Mouse (Mus musculus) myocyte (in vitro differentiated cells): ENCODE measurements around the gene Rps10. TPM values are rescaled to one million over a fixed set of nuclear protein-coding genes. Genes with fewer than 3 reads are reported as not detected.
"Not testable (repeated sequence)": the region's sequence is repeated elsewhere in the genome, so short reads cannot be mapped to it uniquely, and the experiment has no call there.

Experiments used
- H3K27me3 ChIP-seq: one replicate; pipeline ENCODE4 v1.6.1; 2011; ENCODE audit not compliant: control insufficient read depth, insufficient read depth, insufficient read length
- H3K36me3 ChIP-seq: one replicate; pipeline ENCODE4 v1.6.1; 2011; ENCODE audit not compliant: control insufficient read depth, insufficient read depth
- H3K4me2 ChIP-seq: one replicate; pipeline ENCODE4 v1.6.1; 2011; ENCODE audit warnings: low read depth, control low read depth
- H3K4me3 ChIP-seq: one replicate; pipeline ENCODE4 v1.5.1; 2011; ENCODE audit warnings: mild to moderate bottlenecking, control low read depth, moderate library complexity
- H3K79me2 ChIP-seq: one replicate; pipeline ENCODE4 v1.6.1; 2011; ENCODE audit not compliant: control insufficient read depth, insufficient read depth
- H3ac ChIP-seq: one replicate; pipeline ENCODE4 v1.6.1; 2011; ENCODE audit not compliant: control insufficient read depth, insufficient read length
- CEBPB ChIP-seq: IDR thresholded peaks from 2 replicates; pipeline ENCODE4 v1.6.1; 2011; ENCODE audit warnings: mild to moderate bottlenecking, moderate library complexity; ENCODE audit not compliant: poor library complexity, insufficient read depth, severe bottlenecking
- E2F4 ChIP-seq: IDR thresholded peaks from one replicate; pipeline ENCODE4 v1.6.1; 2011; ENCODE audit warnings: mild to moderate bottlenecking, control low read depth, moderate library complexity; ENCODE audit not compliant: insufficient read depth
- MAX ChIP-seq: IDR thresholded peaks from one replicate; pipeline ENCODE4 v1.6.1; 2011; ENCODE audit warnings: low read depth, mild to moderate bottlenecking, control low read depth
- MYOD1 ChIP-seq, 3 experiments: IDR thresholded peaks; one replicate each; pipeline ENCODE4 v1.6.1; 2011; ENCODE audit warnings: control low read depth in 2 of 3, low read depth in 2 of 3, mild to moderate bottlenecking in 2 of 3, moderate library complexity in 1 of 3; ENCODE audit not compliant: insufficient read length in 2 of 3, control insufficient read depth in 1 of 3
- MYOG ChIP-seq, 3 experiments: IDR thresholded peaks; one replicate each; pipeline ENCODE4 v1.6.1; 2011; ENCODE audit warnings: control low read depth in 2 of 3, low read depth in 2 of 3, mild to moderate bottlenecking in 2 of 3; ENCODE audit not compliant: insufficient read length in 2 of 3, control insufficient read depth in 1 of 3, insufficient read depth in 1 of 3
- POLR2A ChIP-seq: IDR thresholded peaks from one replicate; pipeline ENCODE4 v1.6.1; 2011; ENCODE audit warnings: low read depth, mild to moderate bottlenecking, control low read depth, moderate library complexity; ENCODE audit not compliant: insufficient read length
- POLR2AphosphoS2 ChIP-seq: IDR thresholded peaks from one replicate; pipeline ENCODE4 v1.6.1; 2011; ENCODE audit warnings: low read depth, control low read depth; ENCODE audit not compliant: insufficient read length
- REST ChIP-seq: IDR thresholded peaks from one replicate; pipeline ENCODE4 v1.6.1; 2011; ENCODE audit warnings: mild to moderate bottlenecking, control low read depth, moderate library complexity; ENCODE audit not compliant: insufficient read depth, insufficient read length
- SRF ChIP-seq: IDR thresholded peaks from one replicate; pipeline ENCODE4 v1.6.1; 2011; ENCODE audit warnings: low read depth; ENCODE audit not compliant: control insufficient read depth, insufficient read length
- TCF12 ChIP-seq: IDR thresholded peaks from one replicate; pipeline ENCODE4 v1.6.1; 2011; ENCODE audit warnings: mild to moderate bottlenecking, control low read depth; ENCODE audit not compliant: poor library complexity, insufficient read depth, severe bottlenecking
- TCF3 ChIP-seq: IDR thresholded peaks from one replicate; pipeline ENCODE4 v1.6.1; 2011; ENCODE audit warnings: low read depth, control low read depth; ENCODE audit not compliant: insufficient read length
- USF1 ChIP-seq: IDR thresholded peaks from one replicate; pipeline ENCODE4 v1.6.1; 2011; ENCODE audit warnings: low read depth, mild to moderate bottlenecking, control low read depth, moderate library complexity
- polyA plus RNA-seq: library from polyadenylated mRNA; unstranded; fragments of >200 nt; fragmentation: generic; extraction: Trizol; gene quantifications from one replicate; pipeline ENCODE4 v1.2.1, GENCODE M21; 2012; ENCODE audit warnings: missing spikeins

Gene Rps10
- polyA plus RNA-seq, 1 experiment, result 3,606 TPM

DNA sequence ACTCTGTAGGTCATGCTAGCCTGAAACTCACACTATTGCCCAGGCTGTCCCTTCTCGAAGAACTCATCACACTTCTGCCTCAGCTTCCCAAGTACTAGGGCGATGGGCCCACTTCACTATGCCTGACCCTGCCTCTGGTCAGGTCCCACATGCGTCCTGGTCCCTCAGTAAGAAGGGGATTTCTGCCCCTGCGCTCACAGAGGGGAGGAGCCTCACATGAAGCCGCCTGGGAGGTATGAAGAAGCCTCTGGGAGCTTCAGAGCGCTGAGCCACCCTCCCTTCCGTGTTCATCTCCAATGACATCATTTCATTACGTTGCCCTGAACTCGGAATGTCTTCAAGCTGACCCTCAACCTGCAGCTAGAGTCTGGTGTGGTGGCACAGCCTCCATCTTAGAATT, 7.3 kb upstream of the Rps10 start:
- Histone ChIP-seq H3K36me3 (no peaks in the 10 kb centered on the region), H3K4me3 (no peak overlapping the region), H3K27me3 (peaks cover 4% of the 10 kb centered on the region), H3K79me2 (no peaks in the 10 kb centered on the region), H3ac (no peak overlapping the region), H3K4me2 (no peak overlapping the region)
- TF ChIP-seq MYOG (IDR thresholded peaks at IDR 0.05; ENCODE audit: control insufficient read depth in 1 of 3, insufficient read depth in 1 of 3, insufficient read length in 2 of 3, low read depth in 2 of 3) (no peak), E2F4 (no peak), MYOD1 (IDR thresholded peaks at IDR 0.05; ENCODE audit: control insufficient read depth in 1 of 3, insufficient read length in 2 of 3, low read depth in 2 of 3) (no peak), MAX (no peak), POLR2A (no peak), TCF3 (no peak), SRF (no peak), POLR2AphosphoS2 (no peak), USF1 (no peak), CEBPB (no peak)

DNA sequence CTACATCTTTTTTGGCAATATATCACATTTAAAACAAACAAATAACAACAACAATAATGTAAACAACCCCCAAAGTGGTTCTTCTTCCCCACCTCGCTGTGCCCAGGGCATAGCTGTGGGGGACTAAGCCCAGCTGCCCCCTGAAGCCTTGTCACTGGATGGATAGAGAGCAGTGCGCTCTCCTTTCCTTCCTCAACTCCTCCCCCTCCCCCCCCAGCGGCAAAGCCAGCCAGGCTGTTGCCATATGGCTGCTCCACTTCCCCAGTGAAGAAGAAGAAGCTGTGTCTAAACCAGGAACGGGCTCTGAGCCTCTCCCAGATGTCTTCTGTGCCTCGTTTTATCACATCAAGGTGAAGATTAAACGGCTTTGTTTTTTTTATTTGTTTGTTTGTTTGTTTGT, 6.6 kb upstream of the Rps10 start:
- Histone ChIP-seq H3K27me3 (no peaks in the 10 kb centered on the region), H3ac (no peak overlapping the region), H3K4me2 (peak overlapping the region; percentile 60), H3K36me3 (no peaks in the 10 kb centered on the region), H3K79me2 (no peaks in the 10 kb centered on the region), H3K4me3 (no peak overlapping the region)
- TF ChIP-seq E2F4 (no peak), POLR2AphosphoS2 (no peak), SRF (no peak), MYOG (IDR thresholded peaks at IDR 0.05; ENCODE audit: control insufficient read depth in 1 of 3, insufficient read depth in 1 of 3, insufficient read length in 2 of 3, low read depth in 2 of 3) (no peak), USF1 (no peak), REST (no peak), TCF3 (no peak), CEBPB (no peak), POLR2A (no peak), TCF12 (no peak), MYOD1 (IDR thresholded peaks at IDR 0.05; ENCODE audit: control insufficient read depth in 1 of 3, insufficient read length in 2 of 3, low read depth in 2 of 3) (no peak), MAX (no peak)

DNA sequence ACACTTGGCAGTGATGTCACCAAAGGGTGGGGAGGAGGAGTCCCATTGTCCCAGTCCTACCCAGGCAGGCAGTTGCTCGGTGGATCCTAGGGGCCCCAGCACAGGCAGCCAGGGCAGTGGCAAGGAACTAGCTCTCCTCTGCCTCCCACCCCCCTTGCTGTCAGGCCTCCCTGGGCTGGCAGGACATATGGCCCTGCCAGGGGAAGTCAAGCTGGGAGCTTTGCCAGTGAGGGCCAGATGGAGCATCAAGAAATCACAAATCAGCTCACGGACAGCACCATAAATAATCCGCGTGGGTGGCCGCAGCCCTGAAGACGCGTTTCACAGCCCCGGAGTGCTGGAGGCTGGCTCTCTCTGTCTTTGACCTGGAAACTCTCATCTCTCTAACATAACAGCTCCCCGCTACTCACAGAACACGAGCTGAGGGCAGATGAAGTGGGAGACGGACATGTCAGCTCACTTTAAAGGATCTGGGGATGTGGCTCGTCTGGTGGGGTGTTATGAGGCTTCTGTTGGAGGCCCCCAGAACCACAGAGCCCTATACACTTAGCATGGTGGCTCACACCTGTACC, 6.1 kb upstream of the Rps10 start:
- Histone ChIP-seq H3K4me2 (peak overlapping the region; percentile 60), H3K27me3 (no peaks in the 10 kb centered on the region)
- TF ChIP-seq MYOD1 (IDR thresholded peaks at IDR 0.05; ENCODE audit: control insufficient read depth in 1 of 3, insufficient read length in 2 of 3, low read depth in 2 of 3) (peak in 1 of 3 experiments; percentile 43), POLR2A (peak; percentile 21), SRF (no peak)

DNA sequence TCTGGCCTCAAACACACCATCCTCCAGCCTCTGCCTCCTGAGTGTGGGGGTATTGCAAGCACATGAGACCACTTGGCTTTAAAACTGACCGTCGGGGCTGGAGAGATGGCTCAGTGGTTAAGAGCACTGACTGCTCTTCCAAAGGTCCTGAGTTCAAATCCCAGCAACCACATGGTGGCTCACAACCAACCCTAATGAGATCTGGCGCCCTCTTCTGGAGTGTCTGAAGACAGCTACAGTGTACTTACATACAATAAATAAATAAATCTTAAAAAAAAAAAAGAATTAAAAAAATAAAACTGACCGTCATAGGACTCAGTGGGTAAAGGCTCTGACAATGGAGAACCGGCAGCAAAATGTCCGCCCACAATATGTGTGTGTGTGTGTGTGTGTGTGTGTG, 3.4 kb upstream of the Rps10 start:
- not testable (repeated sequence) for H3ac ChIP-seq, H3K36me3 ChIP-seq, H3K79me2 ChIP-seq, H3K4me3 ChIP-seq, H3K4me2 ChIP-seq, H3K27me3 ChIP-seq

More for the DNA sequence above, 6.1 kb upstream of the Rps10 start:
- H3ac ChIP-seq, result no peak overlapping the region
- no peaks in the 10 kb centered on the region for H3K79me2 ChIP-seq
- H3K36me3 ChIP-seq, result no peaks in the 10 kb centered on the region
- H3K4me3 ChIP-seq, result no peak overlapping the region

DNA sequence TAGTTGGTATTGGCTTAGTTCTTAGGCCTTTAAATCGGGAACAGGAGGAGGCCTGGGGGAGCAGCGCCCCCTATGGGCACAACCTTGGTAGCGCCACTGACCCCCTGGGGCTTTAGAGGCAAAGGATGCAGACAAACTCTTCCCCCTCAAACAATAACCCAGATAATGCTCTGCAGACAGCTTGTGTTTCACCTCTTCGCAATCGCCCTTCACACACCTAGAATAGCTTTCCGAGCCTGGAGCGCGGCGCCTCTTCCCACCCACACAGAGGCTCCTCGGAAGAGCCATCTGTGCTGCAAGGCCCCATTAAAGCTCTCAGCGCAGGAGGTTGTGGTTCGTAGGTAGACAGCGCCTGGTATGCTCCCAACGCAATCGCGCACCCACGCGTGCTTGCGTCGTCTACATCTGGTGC, 2.5 kb upstream of the Rps10 start:
- Histone ChIP-seq H3ac (no peak overlapping the region), H3K4me3 (no peak overlapping the region), H3K36me3 (no peaks in the 10 kb centered on the region), H3K27me3 (no peaks in the 10 kb centered on the region), H3K4me2 (no peak overlapping the region), H3K79me2 (peaks cover 11% of the 10 kb centered on the region)
- TF ChIP-seq CEBPB (no peak), SRF (no peak)

DNA sequence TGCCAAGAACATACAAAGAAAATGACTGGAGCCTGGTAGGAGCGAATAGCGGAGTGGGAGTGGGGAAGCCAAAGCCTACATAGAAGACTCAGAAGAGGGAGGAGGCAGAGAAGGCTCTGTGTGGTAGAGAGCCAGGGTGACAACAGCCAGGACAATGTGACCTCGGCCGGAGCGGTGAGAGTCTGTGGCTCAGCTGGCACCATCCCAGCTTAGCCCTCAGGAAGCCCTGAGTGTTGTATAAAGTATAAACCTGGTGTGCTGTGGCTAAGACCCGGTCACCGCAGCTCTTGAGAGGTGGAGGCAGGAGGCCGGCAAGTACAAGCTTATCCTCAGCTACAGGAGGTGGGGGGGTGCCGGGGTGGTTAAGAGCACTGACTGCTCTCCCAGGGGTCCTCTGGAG, 864 bp upstream of the Rps10 start:
- no peak overlapping the region for H3K4me2 ChIP-seq
- peaks cover 14% of the 10 kb centered on the region for H3K36me3 ChIP-seq
- no peak overlapping the region for H3K4me3 ChIP-seq
- no peak for TF ChIP-seq POLR2A
- TF ChIP-seq TCF3, result no peak
- no peak for TF ChIP-seq CEBPB
- no peak for TF ChIP-seq USF1
- no peak for TF ChIP-seq MYOG (IDR thresholded peaks at IDR 0.05; ENCODE audit: control insufficient read depth in 1 of 3, insufficient read depth in 1 of 3, insufficient read length in 2 of 3, low read depth in 2 of 3)
- no peak for TF ChIP-seq POLR2AphosphoS2
- no peak for TF ChIP-seq MYOD1 (IDR thresholded peaks at IDR 0.05; ENCODE audit: control insufficient read depth in 1 of 3, insufficient read length in 2 of 3, low read depth in 2 of 3)
- no peak for TF ChIP-seq MAX
- TF ChIP-seq REST, result no peak
- no peak for TF ChIP-seq SRF
- no peak for TF ChIP-seq E2F4
- TF ChIP-seq TCF12, result no peak
- H3K79me2 ChIP-seq, result peaks cover 27% of the 10 kb centered on the region
- H3ac ChIP-seq, result no peak overlapping the region
- no peaks in the 10 kb centered on the region for H3K27me3 ChIP-seq

DNA sequence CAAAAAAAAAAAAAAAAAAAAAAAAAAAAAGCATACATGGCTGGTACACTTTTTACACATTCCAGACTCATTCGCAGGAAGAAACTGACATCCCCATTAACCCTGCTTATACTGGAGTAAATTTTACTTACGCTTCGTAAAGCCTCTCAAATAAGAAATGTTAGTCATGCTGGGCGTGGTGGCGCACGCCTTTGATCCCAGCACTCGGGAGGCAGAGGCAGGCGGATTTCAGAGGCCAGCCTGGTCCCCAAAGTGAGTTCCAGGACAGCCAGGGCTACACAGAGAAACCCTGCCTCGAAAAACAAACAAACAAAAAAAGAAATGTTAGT, 930 bp downstream of the Rps10 start:
- H3K4me2 ChIP-seq, result peak overlapping the region; percentile 71
- peak overlapping the region; percentile 96 for H3K4me3 ChIP-seq
- H3K27me3 ChIP-seq, result not testable (repeated sequence)
- peaks cover 37% of the 10 kb centered on the region for H3K79me2 ChIP-seq
- peak overlapping the region; percentile 61 for H3ac ChIP-seq
- peaks cover 32% of the 10 kb centered on the region for H3K36me3 ChIP-seq
